Mouse (Mus musculus): ENCODE data around the gene Rep15. TPM values are rescaled to one million over a fixed set of nuclear protein-coding genes. Genes with fewer than 3 reads are reported as not detected.

The Rep15 gene
- polyA plus RNA-seq, 1 experiment from 2014 or later: 0.19 TPM

DNA sequence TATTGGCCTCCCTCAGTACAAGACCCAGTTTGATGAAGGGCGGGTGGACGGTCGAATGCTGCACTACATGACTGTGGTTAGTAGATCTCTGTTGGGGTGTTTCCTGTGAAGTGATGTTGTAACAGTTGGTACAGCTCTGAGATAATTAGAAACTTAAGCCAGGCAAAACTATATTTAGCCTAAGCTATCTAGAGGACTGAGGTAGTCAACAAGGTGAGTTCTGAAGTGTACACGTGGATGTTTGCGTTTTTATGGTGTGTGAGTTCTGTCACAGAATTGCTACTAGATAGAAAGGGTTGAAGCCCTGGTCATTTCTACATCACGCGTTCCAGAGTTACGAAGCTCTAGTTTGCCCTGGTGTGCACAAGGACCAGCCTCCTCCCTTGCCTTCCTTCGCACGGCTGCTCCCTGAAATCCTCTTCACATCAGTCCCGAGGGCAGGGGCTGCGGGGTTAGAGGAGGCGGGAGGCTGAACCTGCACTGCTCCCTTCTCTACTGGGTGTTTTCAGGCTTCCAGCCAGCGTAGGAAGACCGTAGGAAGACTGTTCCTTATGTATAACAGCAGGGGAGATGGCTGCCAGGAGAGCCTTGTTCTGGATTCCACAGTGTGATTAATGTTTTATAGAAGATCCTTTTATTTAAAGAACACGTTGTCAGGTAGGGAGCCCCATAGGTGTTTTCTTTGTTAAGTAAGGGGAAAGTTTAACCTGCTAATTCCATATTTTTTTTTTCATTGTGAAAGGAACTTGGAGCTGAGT, 9.8 kb upstream of the Rep15 start:
- Histone ChIP-seq H3K36me3 (replicated peaks; ENCODE audit: insufficient read depth, low read length) (peaks cover 24% of the 10 kb centered on the region), H3K9me3 (ENCODE audit: low read length) (no peaks in the 10 kb centered on the region), H3K4me3 (ENCODE audit: low read depth, low read length) (no peak overlapping the region), H3K4me2 (ENCODE audit: low read depth, low read length) (no peak overlapping the region), H3K9ac (replicated peaks) (no peak overlapping the region), H3K4me1 (ENCODE audit: insufficient read depth) (no peaks in the 10 kb centered on the region), H3K27me3 (ENCODE audit: insufficient read depth, low read length) (no peaks in the 10 kb centered on the region), H3K27ac (ENCODE audit: low read depth) (no peak overlapping the region)
- DNase-seq (peak; percentile 1), ATAC-seq (no peak)
- no peak for TF ChIP-seq EP300 (IDR thresholded peaks at IDR 0.05; ENCODE audit: low read depth)
- TF ChIP-seq CTCF (IDR thresholded peaks at IDR 0.05; ENCODE audit: low read depth): no peak
- 82% methylated on average over 16 of the region's 16 CpGs for WGBS (ENCODE audit: insufficient replicate concordance)

DNA sequence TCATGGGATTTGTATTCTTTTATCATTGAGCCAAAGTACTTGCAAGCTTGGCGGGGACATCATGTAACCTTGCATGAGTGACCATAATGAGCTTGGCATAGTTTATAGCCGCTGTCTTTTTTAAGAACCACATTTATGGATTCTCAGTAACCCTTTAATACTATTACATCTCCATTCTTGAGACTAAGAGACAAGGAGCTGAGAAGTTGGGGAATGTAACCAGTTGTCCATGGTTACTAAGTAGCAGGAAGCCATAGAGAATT, 9.3 kb upstream of the Rep15 start:
- Histone ChIP-seq H3K4me1 (ENCODE audit: insufficient read depth) (no peaks in the 10 kb centered on the region), H3K4me2 (ENCODE audit: low read depth, low read length) (no peak overlapping the region), H3K36me3 (replicated peaks; ENCODE audit: insufficient read depth, low read length) (peaks cover 24% of the 10 kb centered on the region), H3K9ac (replicated peaks) (no peak overlapping the region), H3K27me3 (ENCODE audit: insufficient read depth, low read length) (no peaks in the 10 kb centered on the region), H3K9me3 (ENCODE audit: low read length) (no peaks in the 10 kb centered on the region), H3K27ac (ENCODE audit: low read depth) (no peak overlapping the region), H3K4me3 (ENCODE audit: low read depth, low read length) (no peak overlapping the region)
- TF ChIP-seq EP300 (IDR thresholded peaks at IDR 0.05; ENCODE audit: low read depth) (no peak), CTCF (IDR thresholded peaks at IDR 0.05; ENCODE audit: low read depth) (no peak)
- no peak for ATAC-seq
- 83% methylated on average over 2 of the region's 2 CpGs for WGBS (ENCODE audit: insufficient replicate concordance)
- DNase-seq: no peak

DNA sequence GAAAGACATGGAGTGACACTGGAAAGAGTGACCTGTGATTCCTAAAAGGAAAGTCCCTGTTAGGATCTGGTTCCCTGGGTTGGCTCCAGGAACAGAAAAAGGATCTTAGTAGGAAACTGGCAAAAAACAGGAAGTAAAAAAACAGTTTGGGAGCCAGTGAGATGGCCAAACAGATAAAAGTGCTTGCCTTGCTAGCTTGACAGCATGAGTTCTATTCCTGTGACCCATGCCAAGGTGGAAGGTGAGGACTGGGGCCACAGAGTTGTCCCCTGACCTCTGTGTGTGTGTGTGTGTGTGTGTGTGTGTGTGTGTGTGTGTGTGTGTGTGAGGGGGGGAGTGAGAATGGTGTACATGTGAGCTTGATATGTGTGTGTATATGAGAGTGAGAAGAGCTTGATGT, 8.8 kb upstream of the Rep15 start:
- Histone ChIP-seq H3K4me2 (ENCODE audit: low read depth, low read length) (no peak overlapping the region), H3K9ac (replicated peaks) (no peak overlapping the region), H3K9me3 (ENCODE audit: low read length) (no peaks in the 10 kb centered on the region), H3K4me1 (ENCODE audit: insufficient read depth) (no peaks in the 10 kb centered on the region), H3K27me3 (ENCODE audit: insufficient read depth, low read length) (no peaks in the 10 kb centered on the region), H3K36me3 (replicated peaks; ENCODE audit: insufficient read depth, low read length) (peaks cover 24% of the 10 kb centered on the region), H3K27ac (ENCODE audit: low read depth) (no peak overlapping the region), H3K4me3 (ENCODE audit: low read depth, low read length) (no peak overlapping the region)
- peak; percentile 9 for DNase-seq
- TF ChIP-seq EP300 (IDR thresholded peaks at IDR 0.05; ENCODE audit: low read depth) (no peak), CTCF (IDR thresholded peaks at IDR 0.05; ENCODE audit: low read depth) (no peak)
- no peak for ATAC-seq

DNA sequence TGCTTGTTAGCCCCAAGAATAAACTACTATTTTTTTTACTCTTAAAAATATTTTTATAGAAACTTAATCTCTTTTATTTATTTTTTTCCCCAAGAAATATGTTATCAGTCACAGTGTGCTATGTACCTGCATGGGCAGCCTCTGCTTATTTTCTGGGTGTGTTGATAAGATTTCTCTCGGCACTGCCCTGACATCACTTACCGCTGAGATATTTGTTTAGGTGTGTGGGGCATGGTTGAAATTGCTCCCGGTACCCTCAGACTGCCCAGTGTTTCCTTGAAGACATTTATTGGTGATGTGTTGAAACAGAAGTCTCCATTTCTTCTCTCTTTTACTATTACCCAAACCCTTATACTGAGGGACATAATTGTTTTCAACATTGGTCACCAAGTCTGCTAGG, 7.6 kb upstream of the Rep15 start:
- Histone ChIP-seq H3K27ac (ENCODE audit: low read depth) (no peak overlapping the region), H3K27me3 (ENCODE audit: insufficient read depth, low read length) (no peaks in the 10 kb centered on the region), H3K9me3 (ENCODE audit: low read length) (no peaks in the 10 kb centered on the region), H3K4me2 (ENCODE audit: low read depth, low read length) (no peak overlapping the region), H3K4me1 (ENCODE audit: insufficient read depth) (no peaks in the 10 kb centered on the region), H3K36me3 (replicated peaks; ENCODE audit: insufficient read depth, low read length) (peaks cover 22% of the 10 kb centered on the region), H3K4me3 (ENCODE audit: low read depth, low read length) (no peak overlapping the region), H3K9ac (replicated peaks) (no peak overlapping the region)
- ATAC-seq (no peak), DNase-seq (peak; percentile 3)
- 62% methylated on average over 3 of the region's 3 CpGs for WGBS (ENCODE audit: insufficient replicate concordance)
- TF ChIP-seq EP300 (IDR thresholded peaks at IDR 0.05; ENCODE audit: low read depth) (no peak), CTCF (IDR thresholded peaks at IDR 0.05; ENCODE audit: low read depth) (no peak)

DNA sequence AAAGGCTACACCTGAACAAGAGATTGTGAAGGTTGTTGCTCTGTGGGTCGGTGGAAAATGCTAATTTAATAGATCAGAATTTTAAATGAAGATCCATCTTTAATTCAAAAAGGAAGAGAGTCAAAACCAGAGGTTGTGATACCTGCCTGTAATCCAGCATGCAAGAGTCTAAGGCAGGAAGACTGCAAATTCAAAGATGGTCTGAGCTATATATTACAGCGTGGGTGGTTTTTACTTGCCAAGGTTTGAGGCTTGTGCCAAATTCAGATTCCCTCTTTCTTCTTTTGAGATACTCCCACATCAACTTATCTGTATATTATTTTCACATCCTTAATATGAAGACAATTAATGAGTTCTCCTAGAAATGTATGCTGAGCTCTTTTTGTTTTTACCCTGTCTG, 4.0 kb upstream of the Rep15 start:
- Histone ChIP-seq H3K9me3 (ENCODE audit: low read length) (no peaks in the 10 kb centered on the region), H3K27me3 (ENCODE audit: insufficient read depth, low read length) (no peaks in the 10 kb centered on the region), H3K36me3 (replicated peaks; ENCODE audit: insufficient read depth, low read length) (peaks cover 23% of the 10 kb centered on the region), H3K9ac (replicated peaks) (no peak overlapping the region), H3K4me2 (ENCODE audit: low read depth, low read length) (no peak overlapping the region), H3K4me1 (ENCODE audit: insufficient read depth) (no peaks in the 10 kb centered on the region), H3K27ac (ENCODE audit: low read depth) (no peak overlapping the region), H3K4me3 (ENCODE audit: low read depth, low read length) (no peak overlapping the region)
- 77% methylated on average over 2 of the region's 2 CpGs for WGBS (ENCODE audit: insufficient replicate concordance)
- ATAC-seq (no peak), DNase-seq (no peak)
- TF ChIP-seq CTCF (IDR thresholded peaks at IDR 0.05; ENCODE audit: low read depth) (no peak), EP300 (IDR thresholded peaks at IDR 0.05; ENCODE audit: low read depth) (no peak)

DNA sequence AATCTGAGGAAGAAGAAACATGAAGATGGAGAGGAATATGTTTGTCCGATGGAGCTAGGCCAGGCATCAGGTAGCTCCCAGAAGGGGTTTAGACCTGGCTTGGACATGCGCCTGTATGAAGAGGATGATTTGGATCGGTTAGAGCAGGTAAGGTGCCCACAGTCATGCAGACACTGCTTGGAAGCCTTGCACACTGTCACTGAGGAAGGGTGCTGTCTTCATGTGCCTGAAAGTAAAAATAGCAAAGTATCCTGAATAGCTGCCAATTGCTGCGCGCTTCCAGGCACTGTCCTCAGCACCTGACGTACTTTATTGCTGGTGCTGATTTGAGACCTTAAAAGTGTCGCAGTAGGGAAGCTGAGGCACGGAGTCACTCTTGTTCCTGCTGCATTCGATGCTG, 2.8 kb upstream of the Rep15 start:
- H3K27me3 ChIP-seq (ENCODE audit: insufficient read depth, low read length): no peaks in the 10 kb centered on the region
- 85% methylated on average over 9 of the region's 9 CpGs for whole genome bisulfite sequencing (ENCODE audit: insufficient replicate concordance)
- no peak overlapping the region for H3K4me3 ChIP-seq (ENCODE audit: low read depth, low read length)
- DNase-seq (peak; percentile 0), ATAC-seq (no peak)
- no peak overlapping the region for H3K9ac ChIP-seq (replicated peaks)
- H3K9me3 ChIP-seq (ENCODE audit: low read length): no peaks in the 10 kb centered on the region
- H3K4me1 ChIP-seq (ENCODE audit: insufficient read depth): no peaks in the 10 kb centered on the region
- H3K27ac ChIP-seq (ENCODE audit: low read depth): no peak overlapping the region
- no peak for TF ChIP-seq CTCF (IDR thresholded peaks at IDR 0.05; ENCODE audit: low read depth)
- H3K4me2 ChIP-seq (ENCODE audit: low read depth, low read length): no peak overlapping the region
- peaks cover 25% of the 10 kb centered on the region for H3K36me3 ChIP-seq (replicated peaks; ENCODE audit: insufficient read depth, low read length)

All from liver, postnatal 0 days (tissue).